ENCODE assay signal across 22 mouse cellular contexts in the genomic region with DNA sequence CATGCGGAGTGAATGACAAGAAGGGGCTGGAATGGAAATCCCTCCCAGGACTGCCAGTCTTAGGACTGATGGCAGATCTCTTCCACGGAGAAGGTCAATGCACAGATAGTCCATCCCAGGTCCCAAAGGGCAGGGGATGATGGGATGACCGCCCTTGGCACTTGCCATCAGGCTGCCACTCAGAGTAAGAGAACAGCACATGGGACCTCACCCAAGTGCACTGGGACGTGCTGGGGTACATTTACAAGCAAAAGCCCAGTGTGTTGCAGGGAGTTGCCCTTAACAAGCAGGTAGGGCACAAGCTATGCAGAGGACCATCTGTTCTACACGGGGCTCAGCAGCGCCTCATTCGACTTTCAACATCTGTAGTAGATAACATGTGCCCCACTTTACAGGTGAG.
"Had no signal": no experiment of that assay in that cellular context is flagged by ENCODE, and none has a peak within 500 bp of the region (broad histone marks: within the 10 kb centered on the region; RNA-seq: fewer than 3 reads in every experiment).

No protein-coding gene starts in this region.

- H3K9ac ChIP-seq: kidney, embryonic 15.5 days; limb, embryonic 12.5 days; limb, embryonic 15.5 days; liver, embryonic 14.5 days; liver, postnatal 0 days; lung, embryonic 14.5 days; midbrain, embryonic 15.5 days; neural tube, embryonic 13.5 days had no signal

- H3K4me3 ChIP-seq: kidney, embryonic 15.5 days; left cerebral cortex, adult 2 months; limb, embryonic 12.5 days; limb, embryonic 15.5 days; midbrain, embryonic 15.5 days; myocyte; neural tube, embryonic 13.5 days had no signal

- H3K27ac ChIP-seq: kidney, embryonic 15.5 days; left cerebral cortex, adult 2 months; limb, embryonic 15.5 days; liver, embryonic 14.5 days; macrophage; midbrain, embryonic 15.5 days; neural tube, embryonic 13.5 days had no signal

- DNase-seq: kidney, adult 8-10 months; kidney, postnatal 10 days; kidney, postnatal 36 days; layer of hippocampus, postnatal 36 days; liver, postnatal 0 days; lung, embryonic 14.5 days; retina, postnatal 1 day; right cerebral cortex, postnatal 25 days; spleen, adult 18-20 months; thymus, adult 18-20 months; thymus, postnatal 36 days had no signal

- H3K4me1 ChIP-seq: kidney, embryonic 15.5 days had no signal

- H3K36me3 ChIP-seq: kidney, embryonic 15.5 days; limb, embryonic 12.5 days; limb, embryonic 15.5 days; midbrain, embryonic 15.5 days; neural tube, embryonic 13.5 days had no signal

- H3K9me3 ChIP-seq: kidney, embryonic 15.5 days; limb, embryonic 12.5 days; limb, embryonic 15.5 days; midbrain, embryonic 15.5 days; neural tube, embryonic 13.5 days had no signal

- ATAC-seq: liver, postnatal 0 days; lung, postnatal 0 days; midbrain, embryonic 15.5 days had no signal

- H3K4me2 ChIP-seq: kidney, embryonic 15.5 days; limb, embryonic 12.5 days; limb, embryonic 15.5 days; liver, embryonic 11.5 days; lung, embryonic 14.5 days; midbrain, embryonic 15.5 days; neural tube, embryonic 13.5 days had no signal

- H3K27me3 ChIP-seq: kidney, embryonic 15.5 days; limb, embryonic 12.5 days; limb, embryonic 15.5 days; midbrain, embryonic 15.5 days had no signal
